Mouse (Mus musculus): ENCODE data around the gene Psapl1. TPM values are rescaled to one million over a fixed set of nuclear protein-coding genes. Genes with fewer than 3 reads are reported as not detected.

Psapl1 gene
- total and polyA plus RNA-seq, 3 experiments, result not detected

DNA sequence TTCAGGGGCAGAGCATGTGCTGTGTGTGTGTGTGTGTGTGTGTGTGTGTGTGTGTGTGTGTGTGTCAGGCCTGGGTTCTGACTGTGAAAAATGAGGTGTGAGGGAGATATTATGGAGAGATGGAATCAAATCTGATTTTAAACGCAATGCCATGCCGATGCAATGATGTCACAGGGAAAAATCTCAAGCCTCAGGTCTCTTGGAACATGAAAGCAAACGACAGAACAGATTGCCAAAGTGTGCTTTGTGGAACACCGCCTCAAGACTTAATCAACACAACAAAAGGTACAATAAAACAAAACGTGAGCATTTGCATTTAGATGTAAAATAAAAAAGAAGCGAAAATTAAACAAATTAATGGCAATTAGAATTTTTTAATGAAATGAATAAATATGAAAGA is 16.8 kb downstream of the Psapl1 start:
- H3K4me3 ChIP-seq (replicated peaks in 1 of 3; ENCODE audit: low read depth in 2 of 3, low read length in 2 of 3, poor library complexity in 1 of 3), result no peak overlapping the region
- no peaks in the 10 kb centered on the region for H3K36me3 ChIP-seq (replicated peaks in 1 of 2; ENCODE audit: control insufficient read depth in 1 of 2, insufficient read depth in 1 of 2, low read length in 1 of 2)
- H3K4me1 ChIP-seq (ENCODE audit: control insufficient read depth in 1 of 2, insufficient read depth in 2 of 2), result no peaks in the 10 kb centered on the region
- H3K9me3 ChIP-seq (replicated peaks; ENCODE audit: low read length), result peaks cover 5% of the 10 kb centered on the region
- H3K79me2 ChIP-seq (replicated peaks; ENCODE audit: control insufficient read depth, extremely low read depth, insufficient read depth, poor library complexity, severe bottlenecking), result no peaks in the 10 kb centered on the region
- TF ChIP-seq ETS1 (conservative IDR thresholded peaks at IDR 0.05; ENCODE audit: low read depth, low read length), result no peak
- no peak for TF ChIP-seq POLR2A (IDR thresholded peaks at IDR 0.05; ENCODE audit: low read depth, low read length)
- no peak for TF ChIP-seq MEF2A (IDR thresholded peaks at IDR 0.05; ENCODE audit: borderline replicate concordance, low read depth, low read length)
- TF ChIP-seq RCOR1 (conservative IDR thresholded peaks at IDR 0.05; ENCODE audit: low read depth, low read length), result no peak
- no peak for TF ChIP-seq MAFK (IDR thresholded peaks at IDR 0.05; ENCODE audit: insufficient replicate concordance, low read length)
- dilution Hi-C loops (cut with MboI; ENCODE audit: extremely low pct_ligation_motif_present, extremely low pct_unique_long_range_greater_than_20kb, low sequenced_read_pairs), result no loop called here
- peaks cover 65% of the 10 kb centered on the region for H3K27me3 ChIP-seq (replicated peaks)
- no peak overlapping the region for H3K9ac ChIP-seq (ENCODE audit: insufficient read depth, low read depth)
- in situ Hi-C loops (cut with MboI; ENCODE audit: low pct_ligation_motif_present, low pct_unique_long_range_greater_than_20kb, low sequenced_read_pairs), result loop anchor here (10.0 kb wide), 1 partner anchor 186 kb away; no protein-coding TSS in a partner anchor
- H3K27ac ChIP-seq (ENCODE audit: insufficient read depth, low read depth), result no peak overlapping the region
- no peak overlapping the region for H3K4me2 ChIP-seq (ENCODE audit: insufficient read depth, low read depth, poor library complexity, severe bottlenecking)
- DNase-seq (ENCODE audit: extremely low read depth), result no peak

DNA sequence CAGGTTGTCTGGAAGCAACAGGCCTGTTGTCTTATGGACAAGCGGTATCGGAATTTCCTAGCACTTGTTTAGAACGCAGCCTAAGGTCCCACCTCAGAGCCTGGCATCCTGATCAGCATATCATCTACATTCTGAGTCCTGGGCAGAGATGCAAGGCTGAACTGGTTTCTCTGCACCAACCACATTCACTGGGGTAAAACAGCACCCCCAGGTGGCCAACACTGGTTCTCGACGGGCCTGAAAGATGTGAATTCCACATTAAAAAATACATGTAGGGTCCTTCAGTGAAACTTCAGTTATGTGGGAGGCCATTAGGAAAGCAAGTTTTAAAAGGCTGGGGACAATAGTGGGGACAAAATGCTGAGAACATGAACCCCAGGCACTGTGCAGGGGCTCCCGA is 20.0 kb downstream of the Psapl1 start:
- Histone ChIP-seq H3K79me2 (replicated peaks; ENCODE audit: control insufficient read depth, extremely low read depth, insufficient read depth, poor library complexity, severe bottlenecking) (no peaks in the 10 kb centered on the region), H3K4me1 (ENCODE audit: control insufficient read depth in 1 of 2, insufficient read depth in 2 of 2) (peaks cover 2 to 5% of the 10 kb centered on the region in 2 experiments; a peak in 1 of 4 replicates), H3K4me3 (replicated peaks in 1 of 3; ENCODE audit: low read depth in 2 of 3, low read length in 2 of 3, poor library complexity in 1 of 3) (no peak overlapping the region), H3K4me2 (ENCODE audit: insufficient read depth, low read depth, poor library complexity, severe bottlenecking) (no peak overlapping the region), H3K9me3 (replicated peaks; ENCODE audit: low read length) (no peaks in the 10 kb centered on the region), H3K9ac (ENCODE audit: insufficient read depth, low read depth) (no peak overlapping the region), H3K27ac (ENCODE audit: insufficient read depth, low read depth) (no peak overlapping the region), H3K27me3 (replicated peaks) (peaks cover 75% of the 10 kb centered on the region), H3K36me3 (replicated peaks in 1 of 2; ENCODE audit: control insufficient read depth in 1 of 2, insufficient read depth in 1 of 2, low read length in 1 of 2) (no peaks in the 10 kb centered on the region)
- dilution Hi-C loops (cut with MboI; ENCODE audit: extremely low pct_ligation_motif_present, extremely low pct_unique_long_range_greater_than_20kb, low sequenced_read_pairs) (no loop called here), in situ Hi-C loops (cut with MboI; ENCODE audit: low pct_ligation_motif_present, low pct_unique_long_range_greater_than_20kb, low sequenced_read_pairs) (loop anchor here (10.0 kb wide), 1 partner anchor 189 kb away; no protein-coding TSS in a partner anchor)
- TF ChIP-seq ETS1 (conservative IDR thresholded peaks at IDR 0.05; ENCODE audit: low read depth, low read length), result no peak
- no peak for TF ChIP-seq CHD2 (IDR thresholded peaks at IDR 0.05; ENCODE audit: low read length)
- peak; percentile 95 for TF ChIP-seq SMC3 (IDR thresholded peaks at IDR 0.05; ENCODE audit: low read depth, low read length)
- peak; percentile 53 to 86 for TF ChIP-seq CTCF (conservative IDR thresholded peaks at IDR 0.05 in 1 of 2, IDR thresholded peaks at IDR 0.05 in 1 of 2; ENCODE audit: low read depth in 2 of 2, low read length in 2 of 2)
- TF ChIP-seq ZMIZ1 (IDR thresholded peaks at IDR 0.05; ENCODE audit: low read depth, low read length), result no peak
- no peak for TF ChIP-seq MYC (IDR thresholded peaks at IDR 0.05; ENCODE audit: low read depth, low read length)
- peak; percentile 81 for TF ChIP-seq RAD21 (IDR thresholded peaks at IDR 0.05; ENCODE audit: low read depth, low read length)
- peak; percentile 71 for TF ChIP-seq ZC3H11A (IDR thresholded peaks at IDR 0.05; ENCODE audit: low read depth, low read length)
- peak; percentile 49 for DNase-seq (ENCODE audit: extremely low read depth)

- H3K9me3 ChIP-seq (replicated peaks; ENCODE audit: low read length), result no peaks in the 10 kb centered on the region
- dilution Hi-C loops (cut with MboI; ENCODE audit: extremely low pct_ligation_motif_present, extremely low pct_unique_long_range_greater_than_20kb, low sequenced_read_pairs) (no loop called here), in situ Hi-C loops (cut with MboI; ENCODE audit: low pct_ligation_motif_present, low pct_unique_long_range_greater_than_20kb, low sequenced_read_pairs) (loop anchor here (10.0 kb wide), 1 partner anchor 191 kb away; no protein-coding TSS in a partner anchor)
- no peak overlapping the region for H3K4me2 ChIP-seq (ENCODE audit: insufficient read depth, low read depth, poor library complexity, severe bottlenecking)
- peaks cover 79% of the 10 kb centered on the region for H3K27me3 ChIP-seq (replicated peaks)
- no peaks in the 10 kb centered on the region for H3K79me2 ChIP-seq (replicated peaks; ENCODE audit: control insufficient read depth, extremely low read depth, insufficient read depth, poor library complexity, severe bottlenecking)
- no peak overlapping the region for H3K9ac ChIP-seq (ENCODE audit: insufficient read depth, low read depth)
- H3K36me3 ChIP-seq (replicated peaks in 1 of 2; ENCODE audit: control insufficient read depth in 1 of 2, insufficient read depth in 1 of 2, low read length in 1 of 2), result no peaks in the 10 kb centered on the region
- TF ChIP-seq POLR2AphosphoS2 (IDR thresholded peaks at IDR 0.05; ENCODE audit: low read depth, low read length) (no peak), JUN (IDR thresholded peaks at IDR 0.05; ENCODE audit: insufficient read depth, low read depth, low read length) (no peak), ETS1 (conservative IDR thresholded peaks at IDR 0.05; ENCODE audit: low read depth, low read length) (no peak)
- H3K27ac ChIP-seq (ENCODE audit: insufficient read depth, low read depth), result no peak overlapping the region
- H3K4me3 ChIP-seq (replicated peaks in 1 of 3; ENCODE audit: low read depth in 2 of 3, low read length in 2 of 3, poor library complexity in 1 of 3), result no peak overlapping the region
- no peak for DNase-seq (ENCODE audit: extremely low read depth)
- H3K4me1 ChIP-seq (ENCODE audit: control insufficient read depth in 1 of 2, insufficient read depth in 2 of 2), result peaks cover 2 to 5% of the 10 kb centered on the region in 2 experiments; a peak in 1 of 4 replicates
These were observed 22.0 kb downstream of the Psapl1 start for GRCm38 (mm10) chr5:36225855-36226254.
